Mouse (Mus musculus): ENCODE results near the gene Ank. TPM values are rescaled to one million over a fixed set of nuclear protein-coding genes. Genes with fewer than 3 reads are reported as not detected.

The Ank gene
- polyA plus RNA-seq, 1 experiment from 2014 or later, result 9.3 TPM

DNA sequence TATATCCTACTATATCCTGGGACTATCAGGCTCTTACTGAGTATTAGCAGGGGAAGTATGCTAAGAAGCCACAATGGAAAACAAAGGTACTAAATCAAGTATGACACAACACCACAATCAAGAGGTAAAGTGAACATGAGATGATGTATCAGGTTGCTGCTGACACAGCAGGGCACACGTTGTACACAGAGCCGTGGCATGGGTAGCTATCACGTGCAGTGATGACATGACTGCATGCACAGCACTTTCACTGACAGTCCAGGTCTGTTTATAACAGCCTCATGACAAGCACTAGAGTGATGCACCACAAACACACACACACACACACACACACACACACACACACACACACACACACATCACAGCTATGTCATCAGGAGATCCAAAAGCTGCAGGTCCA, 150.8 kb downstream of the Ank start:
- H3K4me1 ChIP-seq (ENCODE audit: insufficient read depth, low read depth, low read length), result peaks cover 8% of the 10 kb centered on the region; the same call in 1 of the 2 replicates
- DNase-seq (ENCODE audit: low spot score) (no peak), ATAC-seq (no peak)
- no peaks in the 10 kb centered on the region for H3K27me3 ChIP-seq (replicated peaks; ENCODE audit: insufficient read depth, low read length)
- no peak for TF ChIP-seq CTCF (IDR thresholded peaks at IDR 0.05)
- TF ChIP-seq EP300 (IDR thresholded peaks at IDR 0.05), result no peak
- H3K4me3 ChIP-seq (ENCODE audit: low read depth, low read length), result no peak overlapping the region
- no peak overlapping the region for H3K27ac ChIP-seq (ENCODE audit: low read length)
- H3K9ac ChIP-seq (replicated peaks; ENCODE audit: low read depth), result no peak overlapping the region
- 69% methylated on average over 3 of the region's 3 CpGs for WGBS
- 0 out of 2 replicates have a peak, but pooled peaks cover 3% of the 10 kb centered on the region for H3K36me3 ChIP-seq (ENCODE audit: insufficient read depth, low read length)
- no peak overlapping the region for H3K4me2 ChIP-seq (replicated peaks; ENCODE audit: low read depth, low read length)
- no peaks in the 10 kb centered on the region for H3K9me3 ChIP-seq (ENCODE audit: low read length)

DNA sequence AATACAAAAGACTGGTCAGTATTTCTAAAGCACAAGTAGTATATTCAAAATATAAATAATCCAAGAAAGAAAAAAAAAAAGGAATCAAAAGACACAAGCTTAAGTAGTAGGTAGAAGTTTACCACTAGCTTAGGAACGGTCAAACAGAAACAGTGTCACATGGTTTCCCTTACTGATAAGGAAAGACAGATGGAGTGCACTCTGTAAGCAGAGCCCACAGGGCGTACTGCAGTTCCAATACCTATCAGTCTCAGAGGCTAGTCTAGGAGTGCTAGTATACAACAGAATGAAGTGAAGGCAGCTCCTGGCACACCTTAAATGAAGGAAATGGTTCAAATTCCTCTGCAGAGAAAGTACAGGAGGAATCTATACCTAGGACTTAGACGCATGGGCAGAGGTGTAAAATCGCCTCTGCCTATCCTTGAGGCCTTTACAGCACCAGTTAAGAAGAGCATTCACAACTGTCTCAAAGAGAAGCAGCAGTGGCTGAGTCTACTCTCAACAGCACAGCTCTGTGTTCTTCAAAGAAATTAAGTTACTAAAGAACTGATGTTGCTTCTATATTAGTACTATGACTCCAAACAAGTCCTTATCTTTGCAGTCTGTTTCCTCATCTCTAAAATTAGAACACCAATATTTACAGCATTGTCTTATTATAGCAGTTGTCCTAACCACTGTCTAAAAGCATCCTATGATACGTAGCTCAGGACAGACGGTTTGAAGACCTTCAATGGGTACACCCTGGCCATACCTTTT, 152.5 kb downstream of the Ank start:
- DNase-seq (ENCODE audit: low spot score) (peak; percentile 30), ATAC-seq (peak; percentile 46)
- Histone ChIP-seq H3K4me1 (ENCODE audit: insufficient read depth, low read depth, low read length) (peaks cover 8% of the 10 kb centered on the region; the same call in 1 of the 2 replicates), H3K4me3 (ENCODE audit: low read depth, low read length) (no peak overlapping the region), H3K27ac (ENCODE audit: low read length) (no peak overlapping the region), H3K9ac (replicated peaks; ENCODE audit: low read depth) (no peak overlapping the region), H3K4me2 (replicated peaks; ENCODE audit: low read depth, low read length) (no peak overlapping the region), H3K27me3 (replicated peaks; ENCODE audit: insufficient read depth, low read length) (no peaks in the 10 kb centered on the region), H3K36me3 (ENCODE audit: insufficient read depth, low read length) (0 out of 2 replicates have a peak, but pooled peaks cover 3% of the 10 kb centered on the region), H3K9me3 (ENCODE audit: low read length) (no peaks in the 10 kb centered on the region)
- 62% methylated on average over 6 of the region's 6 CpGs for WGBS
- TF ChIP-seq EP300 (IDR thresholded peaks at IDR 0.05) (peak; percentile 43; the same call in 1 of the 2 replicates), CTCF (IDR thresholded peaks at IDR 0.05) (no peak)

DNA sequence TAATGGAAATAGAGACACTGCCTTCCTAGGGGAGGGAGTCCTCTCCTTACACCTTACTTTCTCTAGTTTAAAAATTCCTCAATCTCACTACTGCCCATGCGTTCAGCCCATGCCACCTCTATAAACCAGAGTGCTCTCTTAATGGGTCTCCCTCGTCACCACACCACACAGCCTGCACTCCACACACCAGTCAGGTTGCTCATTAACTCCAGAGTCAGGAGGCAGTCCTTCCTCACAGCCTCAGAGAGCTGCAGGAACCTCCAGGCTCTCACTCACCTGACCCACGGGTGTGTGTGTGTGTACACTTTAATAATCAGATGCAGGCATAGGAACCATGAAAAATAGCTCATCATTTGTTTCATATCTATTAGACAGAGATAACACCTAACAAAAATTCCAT, 153.2 kb downstream of the Ank start:
- ATAC-seq (peak; percentile 52), DNase-seq (ENCODE audit: low spot score) (no peak)
- H3K27ac ChIP-seq (ENCODE audit: low read length), result 0 out of 2 replicates have a peak overlapping the region, but pooled peaks have one; percentile 32
- no peak overlapping the region for H3K9ac ChIP-seq (replicated peaks; ENCODE audit: low read depth)
- 0 out of 2 replicates have a peak, but pooled peaks cover 3% of the 10 kb centered on the region for H3K36me3 ChIP-seq (ENCODE audit: insufficient read depth, low read length)
- no peak overlapping the region for H3K4me3 ChIP-seq (ENCODE audit: low read depth, low read length)
- H3K4me1 ChIP-seq (ENCODE audit: insufficient read depth, low read depth, low read length), result peaks cover 8% of the 10 kb centered on the region; the same call in 1 of the 2 replicates
- TF ChIP-seq CTCF (IDR thresholded peaks at IDR 0.05) (no peak), EP300 (IDR thresholded peaks at IDR 0.05) (no peak)
- H3K9me3 ChIP-seq (ENCODE audit: low read length), result no peaks in the 10 kb centered on the region
- H3K27me3 ChIP-seq (replicated peaks; ENCODE audit: insufficient read depth, low read length), result no peaks in the 10 kb centered on the region
- WGBS, result 40% methylated on average over 3 of the region's 3 CpGs
- H3K4me2 ChIP-seq (replicated peaks; ENCODE audit: low read depth, low read length), result no peak overlapping the region

DNA sequence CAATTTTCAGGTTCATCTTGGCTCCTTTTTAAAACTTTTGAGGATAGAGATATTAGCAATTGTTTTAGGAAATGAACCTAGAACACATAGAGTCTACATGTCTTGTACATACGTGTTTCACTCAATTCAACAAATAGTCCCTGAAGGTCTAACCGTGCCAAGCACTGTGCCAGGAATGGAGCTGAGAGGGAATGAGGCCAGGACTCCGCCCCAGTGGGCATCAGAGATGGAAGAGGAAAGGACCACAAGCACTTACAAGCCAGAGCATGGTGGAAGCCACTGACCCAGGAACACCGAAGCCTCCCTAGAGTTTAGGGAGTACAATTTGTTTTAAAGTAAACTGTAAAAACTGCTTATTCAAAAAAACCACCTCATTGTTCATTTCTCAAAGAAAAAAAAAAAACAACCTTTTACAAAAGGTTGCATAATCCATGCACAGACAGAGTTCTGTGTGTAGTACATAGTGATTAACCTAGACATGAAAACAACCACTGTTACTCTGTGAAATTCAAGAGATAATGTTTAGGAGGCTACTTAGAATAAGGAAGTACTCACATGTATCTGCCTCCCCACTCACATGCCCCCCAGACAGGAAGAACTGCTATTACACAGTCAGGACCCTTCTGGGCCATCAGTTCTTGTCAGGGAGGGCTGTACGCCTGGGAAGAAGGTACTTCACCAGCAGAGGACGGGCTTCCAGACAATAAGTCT, 154.2 kb downstream of the Ank start:
- ATAC-seq, result no peak; the same call in 1 of the 2 replicates
- WGBS, result 73% methylated on average over 6 of the region's 6 CpGs
- no peaks in the 10 kb centered on the region for H3K27me3 ChIP-seq (replicated peaks; ENCODE audit: insufficient read depth, low read length)
- TF ChIP-seq EP300 (IDR thresholded peaks at IDR 0.05) (no peak), CTCF (IDR thresholded peaks at IDR 0.05) (peak; percentile 32; the same call in 1 of the 2 replicates)
- DNase-seq (ENCODE audit: low spot score), result no peak
- H3K27ac ChIP-seq (ENCODE audit: low read length), result no peak overlapping the region
- H3K9me3 ChIP-seq (ENCODE audit: low read length), result no peaks in the 10 kb centered on the region
- no peaks in the 10 kb centered on the region for H3K36me3 ChIP-seq (ENCODE audit: insufficient read depth, low read length)
- H3K4me1 ChIP-seq (ENCODE audit: insufficient read depth, low read depth, low read length), result peaks cover 8% of the 10 kb centered on the region; the same call in 1 of the 2 replicates
- no peak overlapping the region for H3K9ac ChIP-seq (replicated peaks; ENCODE audit: low read depth)
- no peak overlapping the region for H3K4me2 ChIP-seq (replicated peaks; ENCODE audit: low read depth, low read length)
- no peak overlapping the region for H3K4me3 ChIP-seq (ENCODE audit: low read depth, low read length)

DNA sequence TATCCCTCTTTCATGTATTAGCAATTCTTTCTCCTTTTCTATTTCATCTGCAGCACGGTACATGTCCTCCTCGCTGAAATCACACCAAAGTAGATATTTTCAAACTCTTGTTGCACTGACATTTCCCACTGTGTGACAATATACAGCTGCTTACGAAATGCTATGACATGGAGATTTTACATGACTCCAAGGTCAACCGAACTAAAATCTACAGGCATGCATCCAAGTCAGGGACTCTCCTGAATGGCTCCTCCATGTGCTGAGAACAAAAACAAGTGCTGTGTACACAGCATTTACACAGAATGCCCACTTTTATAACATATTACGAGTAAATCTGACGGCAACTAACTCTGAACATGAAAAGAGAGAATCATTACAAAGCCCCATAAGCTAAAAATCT, 156.8 kb downstream of the Ank start:
- Histone ChIP-seq H3K9me3 (ENCODE audit: low read length) (no peaks in the 10 kb centered on the region), H3K36me3 (ENCODE audit: insufficient read depth, low read length) (no peaks in the 10 kb centered on the region), H3K4me1 (ENCODE audit: insufficient read depth, low read depth, low read length) (peaks cover 8% of the 10 kb centered on the region; the same call in 1 of the 2 replicates), H3K27ac (ENCODE audit: low read length) (no peak overlapping the region), H3K4me2 (replicated peaks; ENCODE audit: low read depth, low read length) (no peak overlapping the region), H3K4me3 (ENCODE audit: low read depth, low read length) (no peak overlapping the region), H3K9ac (replicated peaks; ENCODE audit: low read depth) (no peak overlapping the region), H3K27me3 (replicated peaks; ENCODE audit: insufficient read depth, low read length) (no peaks in the 10 kb centered on the region)
- TF ChIP-seq CTCF (IDR thresholded peaks at IDR 0.05) (no peak), EP300 (IDR thresholded peaks at IDR 0.05) (no peak)
- ATAC-seq, result no peak
- peak; percentile 25 for DNase-seq (ENCODE audit: low spot score)
- WGBS, result 64% methylated on average over 6 of the region's 6 CpGs
